Mouse (Mus musculus) lung, embryonic 15.5 days (tissue): ENCODE data around the gene Bcap29. TPM values are rescaled to one million over a fixed set of nuclear protein-coding genes. Genes with fewer than 3 reads are reported as not detected.

Source experiments
- ATAC-seq: fragments of 200-750 bp; cut with Nextera tagmentation; 2 replicates; pipeline ENCODE4 v1.8.0; 2017; ENCODE audit warnings: moderate number of reproducible peaks, borderline replicate concordance; ENCODE audit not compliant: low FRiP score, low TSS enrichment; ENCODE audit errors: extremely low read depth
- H3K27ac ChIP-seq: fragments of 300-500 bp; sonication (generic); 2 replicates; pipeline ENCODE4 v1.5.1; 2015; ENCODE audit warnings: moderate library complexity, mild to moderate bottlenecking, inconsistent platforms
- H3K27me3 ChIP-seq: fragments of 300-500 bp; sonication (generic); 2 replicates; pipeline ENCODE4 v1.6.1; 2015; ENCODE audit warnings: inconsistent platforms
- H3K36me3 ChIP-seq: fragments of 300-500 bp; sonication (generic); 2 replicates; pipeline ENCODE4 v1.6.1; 2015; ENCODE audit warnings: inconsistent platforms
- H3K4me1 ChIP-seq: fragments of 300-500 bp; sonication (generic); 2 replicates; pipeline ENCODE4 v1.6.1; 2015; ENCODE audit warnings: inconsistent platforms
- H3K4me2 ChIP-seq: fragments of 300-500 bp; sonication (generic); 2 replicates; pipeline ENCODE4 v1.6.1; 2015; ENCODE audit warnings: inconsistent platforms, mild to moderate bottlenecking, moderate library complexity
- H3K4me3 ChIP-seq: fragments of 300-500 bp; sonication (generic); 2 replicates; pipeline ENCODE4 v1.5.1; 2015; ENCODE audit warnings: mild to moderate bottlenecking, inconsistent platforms
- H3K9ac ChIP-seq: fragments of 300-500 bp; sonication (generic); 2 replicates; pipeline ENCODE4 v1.6.1; 2015; ENCODE audit warnings: inconsistent platforms
- H3K9me3 ChIP-seq: fragments of 300-500 bp; sonication (generic); 2 replicates; pipeline ENCODE4 v1.6.1; 2016; ENCODE audit warnings: inconsistent platforms
- WGBS: fragments of 180-500 bp; shearing (Covaris S2); methylation state at CpG from one replicate; pipeline ENCODE4 v1.1.7; 2015; 5-methylcytosine and 5-hydroxymethylcytosine counted together
- polyA plus RNA-seq: library from polyadenylated mRNA; unstranded; fragments of >200 nt; fragmentation: Nextera tagmentation; extraction: Ambion mirVana; gene quantifications from 2 replicates; pipeline ENCODE4 v1.2.1, GENCODE M21; 2015

Gene Bcap29
- polyA plus RNA-seq, 1 experiment from 2014 or later: 34.0 TPM

DNA sequence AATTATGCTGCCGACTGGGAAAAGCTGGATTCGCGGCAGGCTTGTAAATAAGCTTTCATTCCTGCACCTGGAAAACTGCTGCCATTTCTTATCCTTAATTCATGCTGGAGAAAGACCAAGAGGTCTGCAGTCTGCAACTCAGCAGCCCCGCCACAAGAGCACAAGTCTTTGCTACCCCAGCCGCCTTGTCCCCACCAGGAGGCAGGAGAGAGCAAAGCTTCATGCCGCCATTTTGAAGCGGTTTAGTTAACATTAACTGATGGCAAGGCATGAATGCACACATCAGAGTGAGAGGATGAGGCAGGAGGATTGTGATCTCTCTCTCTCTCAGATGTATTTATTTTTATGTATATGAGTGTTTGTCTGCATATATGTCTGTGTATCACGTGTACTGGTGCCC is 14.4 kb downstream of the Bcap29 start:
- 71% methylated on average over 8 of the region's 8 CpGs for WGBS
- ATAC-seq: no peak

GRCm38 (mm10) chr12:31613353-31613752 is 21.1 kb downstream of the Bcap29 start:
- WGBS: 43% methylated on average over 4 of the region's 4 CpGs
- H3K9me3 ChIP-seq: no peaks in the 10 kb centered on the region
- no peak overlapping the region for H3K4me3 ChIP-seq
- H3K4me1 ChIP-seq: no peaks in the 10 kb centered on the region
- no peak for ATAC-seq
- no peak overlapping the region for H3K4me2 ChIP-seq
- H3K9ac ChIP-seq: no peak overlapping the region
- no peaks in the 10 kb centered on the region for H3K27me3 ChIP-seq
- 0 out of 2 replicates have a peak, but pooled peaks cover 4% of the 10 kb centered on the region for H3K36me3 ChIP-seq
- no peak overlapping the region for H3K27ac ChIP-seq

More for the DNA sequence above, 14.4 kb downstream of the Bcap29 start:
- no peak overlapping the region for H3K4me3 ChIP-seq
- H3K4me1 ChIP-seq: no peaks in the 10 kb centered on the region
- H3K27me3 ChIP-seq: no peaks in the 10 kb centered on the region
- H3K4me2 ChIP-seq: no peak overlapping the region
- no peak overlapping the region for H3K9ac ChIP-seq
- no peak overlapping the region for H3K27ac ChIP-seq
- 0 out of 2 replicates have a peak, but pooled peaks cover 3% of the 10 kb centered on the region for H3K36me3 ChIP-seq
- H3K9me3 ChIP-seq: no peaks in the 10 kb centered on the region

- H3K9ac ChIP-seq: no peak overlapping the region
- 51% methylated on average over 3 of the region's 3 CpGs for WGBS
- no peaks in the 10 kb centered on the region for H3K27me3 ChIP-seq
- H3K4me3 ChIP-seq: no peak overlapping the region
- no peak overlapping the region for H3K4me2 ChIP-seq
- H3K36me3 ChIP-seq: no peaks in the 10 kb centered on the region
- H3K27ac ChIP-seq: no peak overlapping the region
- H3K9me3 ChIP-seq: no peaks in the 10 kb centered on the region
- ATAC-seq: no peak
- no peaks in the 10 kb centered on the region for H3K4me1 ChIP-seq
These were observed 26.3 kb downstream of the Bcap29 start for GRCm38 (mm10) chr12:31608138-31608537.

GRCm38 (mm10) chr12:31604894-31605293 is 29.6 kb downstream of the Bcap29 start:
- Histone ChIP-seq H3K27me3 (no peaks in the 10 kb centered on the region), H3K9me3 (no peaks in the 10 kb centered on the region), H3K4me3 (no peak overlapping the region), H3K4me2 (no peak overlapping the region), H3K27ac (no peak overlapping the region), H3K4me1 (no peaks in the 10 kb centered on the region), H3K9ac (no peak overlapping the region), H3K36me3 (no peaks in the 10 kb centered on the region)
- WGBS: 72% methylated on average over 3 of the region's 3 CpGs
- ATAC-seq: no peak

- Histone ChIP-seq H3K27me3 (no peaks in the 10 kb centered on the region), H3K36me3 (no peaks in the 10 kb centered on the region), H3K4me2 (no peak overlapping the region), H3K27ac (no peak overlapping the region), H3K4me1 (no peaks in the 10 kb centered on the region), H3K9me3 (no peaks in the 10 kb centered on the region), H3K9ac (no peak overlapping the region), H3K4me3 (no peak overlapping the region)
- no peak for ATAC-seq
- 29% methylated on average over 6 of the region's 6 CpGs for WGBS
These were observed 30.9 kb downstream of the Bcap29 start for GRCm38 (mm10) chr12:31603586-31603985.

- WGBS: 85% methylated on average over 3 of the region's 3 CpGs
- H3K36me3 ChIP-seq: no peaks in the 10 kb centered on the region
- no peak overlapping the region for H3K4me2 ChIP-seq
- no peak for ATAC-seq
- no peak overlapping the region for H3K4me3 ChIP-seq
- H3K4me1 ChIP-seq: no peaks in the 10 kb centered on the region
- no peak overlapping the region for H3K9ac ChIP-seq
- H3K9me3 ChIP-seq: no peaks in the 10 kb centered on the region
- H3K27ac ChIP-seq: no peak overlapping the region
- no peaks in the 10 kb centered on the region for H3K27me3 ChIP-seq
These were observed 40.2 kb downstream of the Bcap29 start for GRCm38 (mm10) chr12:31594296-31594695.

DNA sequence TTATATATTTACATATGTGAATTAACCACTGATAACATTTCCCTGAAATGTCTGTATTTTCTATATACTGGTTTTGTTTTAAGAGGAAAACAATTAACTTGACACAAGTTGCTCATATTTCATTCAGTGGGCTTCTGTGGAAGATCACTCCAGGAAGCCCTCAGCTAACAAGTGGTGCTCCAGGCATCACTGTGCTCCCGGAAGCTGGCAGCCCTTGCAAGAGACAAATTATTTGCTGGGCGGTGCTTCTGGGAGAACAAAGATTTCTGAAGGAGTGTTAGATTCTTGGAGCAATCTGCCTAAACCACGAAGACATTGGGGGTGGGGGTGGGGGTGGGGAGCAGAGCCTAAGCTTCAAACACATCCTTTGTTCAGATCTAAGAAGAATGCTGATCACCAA is 42.4 kb downstream of the Bcap29 start:
- no peaks in the 10 kb centered on the region for H3K36me3 ChIP-seq
- H3K4me1 ChIP-seq: no peaks in the 10 kb centered on the region
- H3K4me3 ChIP-seq: no peak overlapping the region
- H3K27ac ChIP-seq: no peak overlapping the region
- no peak overlapping the region for H3K4me2 ChIP-seq
- ATAC-seq: no peak
- H3K9ac ChIP-seq: no peak overlapping the region
- H3K9me3 ChIP-seq: no peaks in the 10 kb centered on the region
- no peaks in the 10 kb centered on the region for H3K27me3 ChIP-seq
- 15% methylated on average over 3 of the region's 3 CpGs for WGBS

GRCm38 (mm10) chr12:31583726-31584125 is 50.7 kb downstream of the Bcap29 start:
- Histone ChIP-seq H3K9ac (no peak overlapping the region), H3K36me3 (no peaks in the 10 kb centered on the region), H3K4me3 (no peak overlapping the region), H3K9me3 (no peaks in the 10 kb centered on the region), H3K27ac (no peak overlapping the region), H3K27me3 (no peaks in the 10 kb centered on the region), H3K4me1 (no peaks in the 10 kb centered on the region), H3K4me2 (no peak overlapping the region)
- 81% methylated on average over 2 of the region's 2 CpGs for WGBS
- ATAC-seq: no peak

GRCm38 (mm10) chr12:31582081-31582480 is 52.4 kb downstream of the Bcap29 start:
- H3K27ac ChIP-seq: no peak overlapping the region
- no peaks in the 10 kb centered on the region for H3K27me3 ChIP-seq
- H3K9ac ChIP-seq: no peak overlapping the region
- WGBS: 75% methylated on average over 5 of the region's 5 CpGs
- no peaks in the 10 kb centered on the region for H3K36me3 ChIP-seq
- H3K4me3 ChIP-seq: no peak overlapping the region
- H3K9me3 ChIP-seq: no peaks in the 10 kb centered on the region
- H3K4me1 ChIP-seq: no peaks in the 10 kb centered on the region
- no peak for ATAC-seq
- no peak overlapping the region for H3K4me2 ChIP-seq

- Histone ChIP-seq H3K27ac (no peak overlapping the region), H3K4me2 (no peak overlapping the region), H3K27me3 (no peaks in the 10 kb centered on the region), H3K4me1 (no peaks in the 10 kb centered on the region), H3K9ac (no peak overlapping the region), H3K36me3 (no peaks in the 10 kb centered on the region), H3K9me3 (no peaks in the 10 kb centered on the region), H3K4me3 (no peak overlapping the region)
- ATAC-seq: no peak
- WGBS: 75% methylated on average over 7 of the region's 7 CpGs
These were observed 53.1 kb downstream of the Bcap29 start for GRCm38 (mm10) chr12:31581319-31581810.

GRCm38 (mm10) chr12:31580634-31581318 is 53.7 kb downstream of the Bcap29 start:
- WGBS: 77% methylated on average over 5 of the region's 5 CpGs
- no peaks in the 10 kb centered on the region for H3K4me1 ChIP-seq
- H3K36me3 ChIP-seq: no peaks in the 10 kb centered on the region
- H3K27me3 ChIP-seq: no peaks in the 10 kb centered on the region
- no peaks in the 10 kb centered on the region for H3K9me3 ChIP-seq
- ATAC-seq: peak; percentile 49; the same call in 1 of the 2 replicates
- H3K4me3 ChIP-seq: no peak overlapping the region
- no peak overlapping the region for H3K4me2 ChIP-seq
- H3K27ac ChIP-seq: no peak overlapping the region
- H3K9ac ChIP-seq: no peak overlapping the region

DNA sequence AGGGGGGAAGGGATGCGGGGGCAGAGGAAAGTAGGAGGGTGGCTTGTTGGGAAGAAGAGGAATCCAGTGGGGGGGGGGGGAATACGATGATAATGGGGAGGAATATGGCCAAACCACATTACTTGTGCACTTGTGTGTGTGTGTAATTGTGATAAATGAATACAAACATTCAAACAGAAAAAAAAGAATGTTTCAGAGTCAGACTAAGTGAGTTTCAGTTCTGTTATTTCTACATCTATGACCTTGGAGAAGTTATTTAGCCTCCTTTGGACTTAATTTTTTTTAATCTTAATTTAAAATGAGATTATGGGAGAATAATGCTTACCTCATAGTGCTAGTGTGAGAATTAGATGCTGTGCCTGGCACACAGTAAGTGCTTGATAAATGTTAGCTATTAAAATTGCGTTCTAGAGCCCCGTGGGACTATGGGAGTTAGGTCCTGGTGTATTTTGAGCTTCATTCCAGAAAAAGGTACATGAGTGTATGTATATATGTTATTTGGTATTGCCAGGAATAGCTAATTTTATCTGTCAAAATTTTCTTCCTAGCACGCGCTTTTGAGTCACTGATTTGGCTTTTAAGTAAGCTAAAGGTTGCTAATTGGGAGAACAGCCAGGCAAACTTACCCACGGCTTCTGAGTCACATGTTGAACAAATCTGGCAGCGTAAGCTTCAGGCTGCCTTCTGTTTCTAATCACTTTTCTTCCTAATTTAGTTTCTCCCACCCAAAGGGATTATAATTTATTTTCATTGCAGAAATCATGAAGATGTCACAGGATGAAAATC is 55.6 kb downstream of the Bcap29 start:
- no peak for ATAC-seq
- no peak overlapping the region for H3K4me3 ChIP-seq
- H3K4me1 ChIP-seq: no peaks in the 10 kb centered on the region
- no peaks in the 10 kb centered on the region for H3K9me3 ChIP-seq
- no peak overlapping the region for H3K27ac ChIP-seq
- 87% methylated on average over 8 of the region's 8 CpGs for WGBS
- H3K4me2 ChIP-seq: no peak overlapping the region
- no peaks in the 10 kb centered on the region for H3K27me3 ChIP-seq
- no peak overlapping the region for H3K9ac ChIP-seq
- no peaks in the 10 kb centered on the region for H3K36me3 ChIP-seq
